Mouse (Mus musculus): ENCODE measurements around the gene Gck. TPM values are rescaled to one million over a fixed set of nuclear protein-coding genes. Genes with fewer than 3 reads are reported as not detected.

The Gck gene
- polyA plus RNA-seq, 1 experiment from 2014 or later: 1.0 TPM

DNA sequence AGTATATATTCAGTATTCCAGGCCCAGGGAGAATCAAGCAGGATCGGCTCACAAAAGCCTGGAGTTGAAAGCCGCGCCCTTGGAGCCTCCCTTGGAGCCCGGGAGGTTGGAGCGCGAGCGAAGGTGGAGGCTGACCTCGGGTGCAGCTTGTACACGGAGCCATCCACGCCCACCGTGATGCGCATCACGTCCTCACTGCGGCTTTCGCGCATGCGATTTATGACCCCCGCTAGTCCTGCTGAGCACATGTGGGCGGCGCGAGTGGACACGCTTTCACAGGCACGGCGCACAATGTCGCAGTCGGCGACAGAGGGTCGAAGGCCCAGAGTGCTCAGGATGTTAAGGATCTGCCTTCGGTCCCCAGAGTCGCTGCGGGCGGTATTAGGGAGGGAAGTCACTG, 47.9 kb downstream of the Gck start:
- peak; percentile 89 for ATAC-seq (ENCODE audit: low read depth)
- peaks cover 7% of the 10 kb centered on the region; the same call in 1 of the 2 replicates for H3K27me3 ChIP-seq (replicated peaks; ENCODE audit: control insufficient read depth, insufficient read depth, low read length)
- no peaks in the 10 kb centered on the region for H3K36me3 ChIP-seq (ENCODE audit: control insufficient read depth, insufficient read depth, low read length)
- H3K4me2 ChIP-seq (ENCODE audit: low read depth, low read length): peak overlapping the region; percentile 78
- peak; percentile 93 for DNase-seq (ENCODE audit: low spot score)
- peak overlapping the region; percentile 67 for H3K9ac ChIP-seq (ENCODE audit: low read depth, low read length)
- H3K4me1 ChIP-seq (ENCODE audit: control insufficient read depth, insufficient read depth, low read length): peaks cover 27% of the 10 kb centered on the region
- H3K27ac ChIP-seq (replicated peaks; ENCODE audit: low read depth, low read length): peak overlapping the region; percentile 59
- H3K4me3 ChIP-seq (ENCODE audit: low read depth, low read length): peak overlapping the region; percentile 44
- no peaks in the 10 kb centered on the region for H3K9me3 ChIP-seq (ENCODE audit: control insufficient read depth, low read length)
- 2% methylated on average over 30 of the region's 32 CpGs for WGBS

DNA sequence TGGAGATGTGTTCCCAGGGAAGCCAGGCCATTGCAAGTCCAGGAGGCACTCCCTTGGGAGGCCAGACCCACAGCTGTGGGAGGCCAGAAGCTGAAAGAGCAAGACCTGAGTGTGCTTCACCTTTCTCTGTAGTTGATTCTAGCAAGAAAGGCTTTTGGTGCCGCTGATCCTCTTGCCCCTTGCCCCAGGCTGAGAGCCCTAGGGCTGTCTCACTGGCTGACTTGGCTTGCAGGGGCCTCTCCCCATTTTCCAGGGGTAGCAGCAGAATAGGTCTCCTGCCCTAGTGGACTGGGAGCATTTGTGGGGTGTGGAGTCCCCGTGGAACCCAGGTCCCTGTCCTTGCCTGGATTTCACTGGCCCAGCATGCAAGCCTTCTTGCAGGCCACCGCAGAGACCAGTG, 48.6 kb downstream of the Gck start:
- Histone ChIP-seq H3K36me3 (ENCODE audit: control insufficient read depth, insufficient read depth, low read length) (no peaks in the 10 kb centered on the region), H3K4me2 (ENCODE audit: low read depth, low read length) (peak overlapping the region; percentile 78), H3K4me1 (ENCODE audit: control insufficient read depth, insufficient read depth, low read length) (peaks cover 27% of the 10 kb centered on the region), H3K27me3 (replicated peaks; ENCODE audit: control insufficient read depth, insufficient read depth, low read length) (peaks cover 7% of the 10 kb centered on the region; the same call in 1 of the 2 replicates), H3K9ac (ENCODE audit: low read depth, low read length) (peak overlapping the region; percentile 67), H3K27ac (replicated peaks; ENCODE audit: low read depth, low read length) (no peak overlapping the region), H3K9me3 (ENCODE audit: control insufficient read depth, low read length) (no peaks in the 10 kb centered on the region), H3K4me3 (ENCODE audit: low read depth, low read length) (peak overlapping the region; percentile 44)
- WGBS: 17% methylated on average over 2 of the region's 3 CpGs
- ATAC-seq (ENCODE audit: low read depth) (no peak), DNase-seq (ENCODE audit: low spot score) (no peak)

DNA sequence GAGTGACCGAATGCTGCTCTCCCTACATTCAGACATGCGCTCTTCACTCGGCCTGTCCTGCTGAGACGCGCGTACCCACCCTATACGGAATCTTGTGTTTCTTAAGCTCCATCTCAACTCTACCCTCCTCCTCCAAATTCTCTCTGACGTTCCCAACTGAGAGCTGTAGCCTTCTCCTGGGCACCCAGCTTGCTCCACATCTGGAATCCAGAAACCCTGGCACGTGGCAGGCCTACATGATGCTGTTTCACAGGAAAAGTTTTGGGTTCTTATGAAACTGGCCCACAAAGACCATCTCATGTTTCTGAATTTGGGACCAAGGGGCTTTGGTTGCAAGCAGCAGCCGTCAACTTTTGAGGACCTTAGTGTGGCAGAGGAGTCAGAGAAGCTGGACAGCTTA, 50.6 kb downstream of the Gck start:
- Histone ChIP-seq H3K4me2 (ENCODE audit: low read depth, low read length) (no peak overlapping the region), H3K4me1 (ENCODE audit: control insufficient read depth, insufficient read depth, low read length) (peaks cover 27% of the 10 kb centered on the region), H3K9me3 (ENCODE audit: control insufficient read depth, low read length) (no peaks in the 10 kb centered on the region), H3K27ac (replicated peaks; ENCODE audit: low read depth, low read length) (no peak overlapping the region), H3K36me3 (ENCODE audit: control insufficient read depth, insufficient read depth, low read length) (no peaks in the 10 kb centered on the region), H3K27me3 (replicated peaks; ENCODE audit: control insufficient read depth, insufficient read depth, low read length) (peaks cover 7% of the 10 kb centered on the region; the same call in 1 of the 2 replicates), H3K4me3 (ENCODE audit: low read depth, low read length) (no peak overlapping the region), H3K9ac (ENCODE audit: low read depth, low read length) (no peak overlapping the region)
- ATAC-seq (ENCODE audit: low read depth): no peak
- WGBS: 85% methylated on average over 10 of the region's 10 CpGs
- DNase-seq (ENCODE audit: low spot score): no peak

DNA sequence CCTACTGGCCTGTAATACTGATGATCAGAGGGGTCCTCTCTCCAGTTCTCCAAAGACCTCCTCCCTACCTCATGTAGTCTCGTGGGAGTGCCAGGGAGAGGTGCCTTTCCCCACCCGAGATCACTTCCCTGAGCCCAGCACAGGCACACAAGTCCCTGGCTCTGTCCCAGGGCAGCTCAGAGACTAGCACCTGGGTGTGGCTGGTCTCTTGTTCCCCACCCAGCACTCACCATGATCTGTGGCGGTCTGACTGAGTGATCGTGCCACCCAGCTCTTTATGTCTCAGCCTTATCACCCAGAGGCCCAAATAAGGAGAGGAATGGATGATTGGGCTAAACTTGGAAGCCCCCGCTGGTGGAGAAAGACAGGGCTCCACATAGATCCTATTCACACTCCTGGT, 51.4 kb downstream of the Gck start, which contains the start of gene Myl7:
Myl7 (minus strand) TSS at position 252 of the 400 bp plus-strand sequence.
- Histone ChIP-seq H3K4me2 (ENCODE audit: low read depth, low read length) (no peak within 1 kb of the TSS), H3K9me3 (ENCODE audit: control insufficient read depth, low read length) (no peaks in the 10 kb centered on the region), H3K4me3 (ENCODE audit: low read depth, low read length) (no peak within 1 kb of the TSS), H3K4me1 (ENCODE audit: control insufficient read depth, insufficient read depth, low read length) (peaks cover 27% of the 10 kb centered on the region), H3K27ac (replicated peaks; ENCODE audit: low read depth, low read length) (no peak within 1 kb of the TSS), H3K9ac (ENCODE audit: low read depth, low read length) (no peak within 1 kb of the TSS), H3K36me3 (ENCODE audit: control insufficient read depth, insufficient read depth, low read length) (no peaks in the 10 kb centered on the region), H3K27me3 (replicated peaks; ENCODE audit: control insufficient read depth, insufficient read depth, low read length) (peaks cover 7% of the 10 kb centered on the region; the same call in 1 of the 2 replicates)
- ATAC-seq (ENCODE audit: low read depth) (no peak), DNase-seq (ENCODE audit: low spot score) (no peak)
- WGBS: 61% methylated on average over 5 of the region's 5 CpGs

DNA sequence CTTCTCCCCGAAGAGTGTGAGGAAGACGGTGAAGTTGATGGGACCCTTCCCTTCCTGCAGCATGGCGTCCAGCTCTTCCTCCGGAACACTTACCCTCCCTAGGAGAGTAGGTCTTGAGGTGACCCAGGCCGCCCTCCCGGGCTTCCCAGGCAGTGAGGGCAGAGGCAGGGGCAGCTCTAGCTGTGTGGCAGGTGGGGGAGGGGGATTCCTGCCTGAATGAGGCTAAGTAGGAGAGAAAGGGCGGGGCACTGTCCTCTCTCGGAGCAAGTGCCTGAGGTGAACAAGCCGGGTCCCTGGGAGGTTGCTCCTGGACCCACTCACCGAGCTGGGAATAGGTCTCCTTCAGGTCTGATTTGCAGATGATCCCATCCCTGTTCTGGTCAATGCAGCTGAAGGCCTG, 52.0 kb downstream of the Gck start:
- peaks cover 7% of the 10 kb centered on the region; the same call in 1 of the 2 replicates for H3K27me3 ChIP-seq (replicated peaks; ENCODE audit: control insufficient read depth, insufficient read depth, low read length)
- H3K4me3 ChIP-seq (ENCODE audit: low read depth, low read length): no peak overlapping the region
- no peaks in the 10 kb centered on the region for H3K36me3 ChIP-seq (ENCODE audit: control insufficient read depth, insufficient read depth, low read length)
- H3K9me3 ChIP-seq (ENCODE audit: control insufficient read depth, low read length): no peaks in the 10 kb centered on the region
- no peak overlapping the region for H3K4me2 ChIP-seq (ENCODE audit: low read depth, low read length)
- DNase-seq (ENCODE audit: low spot score): no peak
- H3K9ac ChIP-seq (ENCODE audit: low read depth, low read length): no peak overlapping the region
- no peak overlapping the region for H3K27ac ChIP-seq (replicated peaks; ENCODE audit: low read depth, low read length)
- WGBS: 13% methylated on average over 6 of the region's 10 CpGs
- ATAC-seq (ENCODE audit: low read depth): no peak
- H3K4me1 ChIP-seq (ENCODE audit: control insufficient read depth, insufficient read depth, low read length): peaks cover 30% of the 10 kb centered on the region

DNA sequence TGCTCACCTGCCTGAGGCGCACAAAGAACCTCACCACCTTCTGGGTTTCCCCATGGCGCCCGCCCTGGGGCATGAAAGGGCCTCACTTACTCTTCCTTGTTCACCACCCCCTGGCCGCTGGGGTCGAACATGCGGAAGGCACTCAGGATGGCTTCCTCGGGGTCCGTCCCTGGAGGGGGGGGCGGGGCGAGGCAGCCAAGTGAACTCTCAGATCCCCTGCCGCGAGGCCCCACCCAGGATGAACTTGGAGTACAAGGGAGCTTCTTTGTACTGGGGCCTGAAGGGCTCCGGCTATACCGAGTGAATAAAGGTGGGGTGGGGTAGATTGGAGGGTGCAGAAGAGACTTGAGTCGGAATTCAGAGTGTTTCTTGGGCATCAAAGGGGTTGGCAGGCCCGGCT, 52.7 kb downstream of the Gck start:
- H3K27me3 ChIP-seq (replicated peaks; ENCODE audit: control insufficient read depth, insufficient read depth, low read length): peaks cover 7% of the 10 kb centered on the region; the same call in 1 of the 2 replicates
- no peak overlapping the region for H3K9ac ChIP-seq (ENCODE audit: low read depth, low read length)
- H3K4me3 ChIP-seq (ENCODE audit: low read depth, low read length): no peak overlapping the region
- DNase-seq (ENCODE audit: low spot score) (no peak), ATAC-seq (ENCODE audit: low read depth) (no peak)
- no peak overlapping the region for H3K4me2 ChIP-seq (ENCODE audit: low read depth, low read length)
- no peaks in the 10 kb centered on the region for H3K36me3 ChIP-seq (ENCODE audit: control insufficient read depth, insufficient read depth, low read length)
- H3K27ac ChIP-seq (replicated peaks; ENCODE audit: low read depth, low read length): no peak overlapping the region
- peaks cover 28% of the 10 kb centered on the region for H3K4me1 ChIP-seq (ENCODE audit: control insufficient read depth, insufficient read depth, low read length)
- WGBS: 10% methylated on average over 16 of the region's 16 CpGs
- no peaks in the 10 kb centered on the region for H3K9me3 ChIP-seq (ENCODE audit: control insufficient read depth, low read length)

DNA sequence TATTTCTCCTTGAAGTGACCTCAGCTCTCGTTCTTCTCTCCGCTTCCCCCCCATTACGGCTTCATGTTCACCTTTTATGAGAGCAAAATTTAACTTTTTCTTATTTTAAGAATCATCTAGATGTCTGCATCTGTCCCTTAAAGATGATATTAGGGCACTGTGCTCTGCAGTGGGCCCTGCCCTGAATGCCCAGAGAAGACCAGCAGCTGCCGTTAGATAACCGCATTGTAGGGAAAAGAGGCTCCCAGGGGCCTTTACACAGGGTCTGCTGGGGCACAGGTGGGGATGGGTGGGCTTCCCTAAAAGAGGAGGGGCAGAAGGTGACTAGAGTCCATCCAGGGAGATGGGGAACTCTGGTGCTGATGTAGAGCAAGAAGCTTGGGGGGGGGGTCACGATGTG, 56.1 kb downstream of the Gck start:
- Histone ChIP-seq H3K36me3 (ENCODE audit: control insufficient read depth, insufficient read depth, low read length) (no peaks in the 10 kb centered on the region), H3K4me1 (ENCODE audit: control insufficient read depth, insufficient read depth, low read length) (peaks cover 25% of the 10 kb centered on the region), H3K27ac (replicated peaks; ENCODE audit: low read depth, low read length) (no peak overlapping the region), H3K9ac (ENCODE audit: low read depth, low read length) (no peak overlapping the region), H3K4me3 (ENCODE audit: low read depth, low read length) (no peak overlapping the region), H3K9me3 (ENCODE audit: control insufficient read depth, low read length) (no peaks in the 10 kb centered on the region), H3K27me3 (replicated peaks; ENCODE audit: control insufficient read depth, insufficient read depth, low read length) (peaks cover 7% of the 10 kb centered on the region; the same call in 1 of the 2 replicates), H3K4me2 (ENCODE audit: low read depth, low read length) (no peak overlapping the region)
- WGBS: 63% methylated on average over 6 of the region's 6 CpGs
- DNase-seq (ENCODE audit: low spot score): no peak
- ATAC-seq (ENCODE audit: low read depth): no peak

DNA sequence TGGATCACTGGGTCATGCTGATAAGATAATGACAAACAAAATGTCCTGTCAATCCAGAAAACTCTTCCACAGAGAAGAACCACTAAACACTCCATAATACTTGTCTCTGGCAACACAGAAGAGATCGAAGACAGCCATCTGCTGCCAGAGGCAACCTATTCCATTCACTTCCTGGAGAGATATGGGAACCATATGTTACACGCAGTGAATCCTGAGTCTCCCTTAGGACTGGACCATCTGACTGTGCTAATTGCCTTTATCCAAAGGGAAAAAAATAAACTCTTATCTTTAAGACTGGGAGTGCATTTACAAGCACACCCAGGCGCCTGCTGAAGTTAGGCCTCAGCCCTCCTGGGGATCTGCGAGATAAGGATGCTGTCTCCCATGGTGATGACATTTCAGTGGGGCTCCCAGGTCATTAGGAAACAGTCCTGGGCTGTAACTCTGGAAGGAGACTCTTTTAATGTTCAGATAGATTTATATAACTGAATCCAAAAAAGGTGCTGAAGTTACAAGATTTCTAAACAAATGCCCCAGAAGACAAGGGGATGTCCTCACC, 57.0 kb downstream of the Gck start:
- DNase-seq (ENCODE audit: low spot score): no peak
- H3K4me3 ChIP-seq (ENCODE audit: low read depth, low read length): no peak overlapping the region
- no peak overlapping the region for H3K4me2 ChIP-seq (ENCODE audit: low read depth, low read length)
- H3K9ac ChIP-seq (ENCODE audit: low read depth, low read length): no peak overlapping the region
- peaks cover 23% of the 10 kb centered on the region for H3K4me1 ChIP-seq (ENCODE audit: control insufficient read depth, insufficient read depth, low read length)
- H3K27ac ChIP-seq (replicated peaks; ENCODE audit: low read depth, low read length): no peak overlapping the region
- peaks cover 3% of the 10 kb centered on the region; the same call in 1 of the 2 replicates for H3K27me3 ChIP-seq (replicated peaks; ENCODE audit: control insufficient read depth, insufficient read depth, low read length)
- H3K9me3 ChIP-seq (ENCODE audit: control insufficient read depth, low read length): no peaks in the 10 kb centered on the region
- 23% methylated on average over 4 of the region's 4 CpGs for WGBS
- no peaks in the 10 kb centered on the region for H3K36me3 ChIP-seq (ENCODE audit: control insufficient read depth, insufficient read depth, low read length)
- peak; percentile 50; the same call in 1 of the 2 replicates for ATAC-seq (ENCODE audit: low read depth)

DNA sequence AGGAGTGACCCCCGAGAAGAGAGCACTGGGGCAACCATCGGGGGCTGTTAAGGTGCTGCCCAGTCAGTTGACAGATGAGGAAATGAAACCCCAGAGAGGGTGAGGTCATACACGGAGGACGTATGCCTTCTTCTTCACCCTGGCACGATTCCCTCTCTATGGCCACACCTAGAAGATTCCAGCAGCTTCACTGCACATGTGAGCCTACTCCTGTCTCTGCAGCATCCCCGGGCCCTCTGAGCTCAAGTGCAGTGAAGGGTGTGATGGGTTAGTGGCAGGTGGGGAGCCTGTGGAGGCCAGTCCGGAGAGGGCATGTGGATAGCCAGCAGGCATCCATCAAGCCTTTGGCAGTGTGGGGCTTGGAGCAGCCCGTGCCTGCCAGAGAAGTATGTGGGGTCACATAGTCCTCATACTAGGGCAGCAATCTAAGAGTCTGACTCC, 57.7 kb downstream of the Gck start:
- Histone ChIP-seq H3K4me2 (ENCODE audit: low read depth, low read length) (no peak overlapping the region), H3K4me3 (ENCODE audit: low read depth, low read length) (no peak overlapping the region), H3K27me3 (replicated peaks; ENCODE audit: control insufficient read depth, insufficient read depth, low read length) (no peaks in the 10 kb centered on the region), H3K36me3 (ENCODE audit: control insufficient read depth, insufficient read depth, low read length) (no peaks in the 10 kb centered on the region), H3K27ac (replicated peaks; ENCODE audit: low read depth, low read length) (no peak overlapping the region), H3K4me1 (ENCODE audit: control insufficient read depth, insufficient read depth, low read length) (peaks cover 16% of the 10 kb centered on the region), H3K9me3 (ENCODE audit: control insufficient read depth, low read length) (no peaks in the 10 kb centered on the region), H3K9ac (ENCODE audit: low read depth, low read length) (no peak overlapping the region)
- ATAC-seq (ENCODE audit: low read depth) (peak; percentile 27; the same call in 1 of the 2 replicates), DNase-seq (ENCODE audit: low spot score) (peak; percentile 42)
- WGBS: 36% methylated on average over 8 of the region's 8 CpGs

All from embryonic facial prominence, embryonic 14.5 days (tissue).